Mouse (Mus musculus) adrenal gland, postnatal 0 days (tissue): ENCODE data around the gene Pmvk. TPM values are rescaled to one million over a fixed set of nuclear protein-coding genes. Genes with fewer than 3 reads are reported as not detected.

Source experiments
- polyA plus RNA-seq: library from polyadenylated mRNA; unstranded; fragments of >200 nt; fragmentation: Nextera tagmentation; extraction: Ambion mirVana; gene quantifications from 2 replicates; pipeline ENCODE4 v1.2.1, GENCODE M21; 2015

The Pmvk gene
- polyA plus RNA-seq = 28.5 and 31.1 TPM in 2 replicates

DNA sequence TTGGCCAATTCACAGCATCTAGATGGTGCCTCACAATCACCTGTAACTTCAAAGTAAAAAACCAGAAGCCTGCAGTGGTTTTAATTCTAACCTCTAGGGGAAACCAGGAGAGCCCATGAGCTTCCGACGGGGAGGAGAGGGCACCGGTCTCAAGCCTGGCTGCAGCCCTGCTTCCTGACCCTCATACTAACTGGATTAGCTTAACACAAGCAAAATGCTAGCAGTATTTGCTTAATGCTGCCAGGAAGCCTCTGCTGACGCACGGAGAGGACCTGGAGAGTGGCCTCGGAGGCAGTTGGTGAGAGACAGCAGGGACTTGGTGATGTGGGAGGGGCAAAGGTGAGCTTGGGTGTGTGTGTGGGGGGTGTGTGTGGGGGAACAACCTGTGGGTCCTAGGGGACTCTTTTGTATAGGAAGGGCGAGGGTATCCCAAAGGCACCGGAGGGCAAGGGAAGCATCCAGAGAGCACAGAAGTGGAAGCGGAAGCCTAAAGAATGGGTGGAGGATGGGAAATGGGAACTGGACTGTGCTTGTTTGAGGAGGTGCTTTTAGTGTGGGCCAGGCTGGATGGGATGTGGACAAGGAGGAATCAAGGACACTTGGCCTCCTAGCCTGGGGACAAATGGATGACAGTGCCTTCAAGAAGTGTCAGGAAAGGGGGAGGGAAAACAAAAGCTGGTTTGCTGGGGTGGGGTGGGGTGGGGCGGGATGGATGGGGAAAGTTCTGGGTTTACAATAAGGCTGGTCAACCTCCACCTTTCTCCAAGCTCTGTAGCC is at the start of gene Pmvk:
TSS of gene Pmvk (plus strand) at position 141 of the 777 bp plus-strand sequence.

DNA sequence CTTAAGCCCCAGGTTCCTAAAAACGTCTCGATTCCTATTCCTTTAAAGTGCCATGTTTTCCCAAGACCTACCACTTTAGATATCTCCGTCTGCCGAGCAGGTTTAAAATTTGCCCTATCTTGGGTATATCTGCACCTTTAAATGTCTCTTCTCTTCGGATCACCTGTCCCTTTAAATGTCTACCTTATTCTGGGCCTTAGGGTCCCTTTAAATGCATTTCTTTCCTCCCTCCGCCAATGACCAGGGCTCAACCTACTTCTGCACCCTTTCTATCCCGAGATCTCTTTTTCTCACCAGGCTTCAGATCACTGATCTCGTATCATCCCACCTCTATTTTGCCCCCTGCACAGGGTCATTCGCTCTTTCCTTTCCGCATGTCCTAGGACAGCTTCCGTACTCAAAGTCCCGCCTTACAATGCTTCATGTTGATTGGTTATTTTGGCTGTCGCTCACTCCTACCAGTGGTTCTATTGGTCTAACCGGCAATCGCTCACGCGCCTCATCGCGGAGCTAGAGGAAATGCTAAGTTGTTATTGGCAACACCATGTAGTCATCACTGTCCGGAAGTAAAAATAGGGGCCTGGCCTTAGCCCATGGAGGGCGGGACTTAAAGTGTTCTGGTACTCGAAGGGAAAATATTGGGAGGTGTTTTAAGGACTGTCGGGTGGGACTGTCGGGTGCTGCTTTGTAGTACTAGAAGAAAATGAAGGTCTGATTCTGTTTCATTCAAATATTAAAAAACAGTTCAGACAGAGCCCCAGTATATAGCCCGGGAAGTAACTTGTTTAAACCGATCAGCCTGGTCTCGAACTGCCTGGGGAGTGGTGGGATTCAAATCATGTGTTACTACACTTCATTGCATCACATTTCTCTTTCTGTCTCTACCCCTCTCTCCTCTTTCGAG is 42.6 kb upstream of the Pmvk start, which contains the start of gene Flad1:
TSS of gene Flad1 (minus strand) at position 381 of the 904 bp plus-strand sequence.

DNA sequence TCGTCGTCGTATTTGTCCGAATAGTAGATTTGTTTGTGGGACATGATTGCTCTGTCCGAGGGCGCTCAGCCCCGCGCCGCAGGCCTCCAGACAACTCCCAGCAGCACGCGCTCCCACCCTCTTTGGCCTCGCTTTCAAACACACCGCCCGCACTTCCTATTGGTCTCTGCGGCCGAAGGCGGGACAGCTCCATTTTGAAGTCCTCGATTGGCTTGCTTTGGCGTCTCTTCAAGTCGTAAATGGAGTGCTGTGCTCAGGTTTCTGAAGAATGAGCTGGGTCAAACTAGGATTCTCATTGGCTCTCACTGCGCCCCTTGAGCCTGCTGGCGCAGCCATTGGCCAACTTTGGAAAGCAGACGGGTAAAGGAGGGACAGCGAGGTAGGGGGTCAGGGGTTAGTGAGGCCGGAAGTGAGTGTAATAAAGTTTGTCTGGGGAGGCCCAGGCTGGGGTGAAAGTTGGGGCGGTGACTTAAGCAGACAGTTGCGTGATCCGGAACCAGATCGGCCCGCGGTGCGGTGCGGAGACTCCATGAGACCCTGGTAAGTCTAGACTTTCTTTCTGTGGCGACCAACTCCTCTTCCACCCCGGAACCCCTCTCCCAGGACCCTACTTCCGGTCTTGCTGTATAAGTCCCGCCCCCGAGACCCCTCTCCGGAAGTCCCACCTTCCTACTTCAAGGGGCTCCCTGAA is 36.0 kb upstream of the Pmvk start, which contains the start of the genes Cks1b and Shc1:
TSS of gene Cks1b (minus strand) at position 214 of the 691 bp plus-strand sequence.
TSS of gene Shc1 (plus strand) at position 274 of the 691 bp plus-strand sequence.

DNA sequence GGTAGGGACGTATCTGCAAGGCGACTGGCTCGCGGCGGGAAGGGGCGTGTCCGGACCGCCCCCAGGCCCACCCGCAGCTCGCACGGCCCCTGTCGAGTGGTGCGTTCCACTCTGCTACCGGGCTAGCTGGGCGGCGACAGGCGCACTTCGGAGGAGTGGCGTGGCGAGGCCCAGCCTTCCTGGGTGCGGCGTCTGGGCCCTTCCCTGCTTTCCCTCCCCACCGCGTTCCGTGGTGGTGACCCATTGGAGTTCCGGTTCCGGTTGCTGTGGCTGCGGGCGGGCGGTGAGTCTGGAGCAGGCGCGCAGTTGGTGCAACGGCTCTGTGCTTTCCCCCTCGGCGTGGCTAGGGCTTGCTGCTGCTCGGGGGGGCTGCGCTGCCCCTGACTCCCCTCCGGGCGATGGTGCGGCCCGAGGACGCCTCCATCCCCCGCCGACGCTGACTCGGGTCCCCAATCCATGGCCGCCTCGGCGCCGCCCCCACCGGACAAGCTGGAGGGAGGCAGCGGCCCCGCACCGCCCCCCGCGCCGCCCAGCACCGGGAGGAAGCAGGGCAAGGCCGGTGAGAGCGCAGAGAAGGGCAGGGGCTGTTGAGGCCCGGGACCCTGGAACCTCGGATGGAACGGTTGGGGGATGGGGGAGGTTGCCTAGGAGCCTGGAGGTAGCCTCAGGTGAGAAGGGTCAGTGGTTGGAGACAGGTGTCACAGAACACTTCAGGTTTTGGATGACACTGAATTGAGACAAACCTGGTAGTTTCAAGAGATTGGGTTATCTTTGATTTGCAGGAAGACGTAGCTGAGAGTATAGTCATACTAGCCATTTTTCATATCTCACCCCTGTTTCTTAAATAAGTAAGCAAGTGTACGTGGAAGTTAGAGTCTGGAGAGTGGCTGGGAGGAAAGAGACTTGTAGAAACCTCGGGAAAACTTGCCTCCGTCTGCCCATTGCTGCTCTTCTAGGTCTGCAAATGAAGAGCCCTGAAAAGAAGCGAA is 23.9 kb upstream of the Pmvk start, which contains the start of gene Pygo2:
TSS of gene Pygo2 (plus strand) at position 44 of the 989 bp plus-strand sequence.

DNA sequence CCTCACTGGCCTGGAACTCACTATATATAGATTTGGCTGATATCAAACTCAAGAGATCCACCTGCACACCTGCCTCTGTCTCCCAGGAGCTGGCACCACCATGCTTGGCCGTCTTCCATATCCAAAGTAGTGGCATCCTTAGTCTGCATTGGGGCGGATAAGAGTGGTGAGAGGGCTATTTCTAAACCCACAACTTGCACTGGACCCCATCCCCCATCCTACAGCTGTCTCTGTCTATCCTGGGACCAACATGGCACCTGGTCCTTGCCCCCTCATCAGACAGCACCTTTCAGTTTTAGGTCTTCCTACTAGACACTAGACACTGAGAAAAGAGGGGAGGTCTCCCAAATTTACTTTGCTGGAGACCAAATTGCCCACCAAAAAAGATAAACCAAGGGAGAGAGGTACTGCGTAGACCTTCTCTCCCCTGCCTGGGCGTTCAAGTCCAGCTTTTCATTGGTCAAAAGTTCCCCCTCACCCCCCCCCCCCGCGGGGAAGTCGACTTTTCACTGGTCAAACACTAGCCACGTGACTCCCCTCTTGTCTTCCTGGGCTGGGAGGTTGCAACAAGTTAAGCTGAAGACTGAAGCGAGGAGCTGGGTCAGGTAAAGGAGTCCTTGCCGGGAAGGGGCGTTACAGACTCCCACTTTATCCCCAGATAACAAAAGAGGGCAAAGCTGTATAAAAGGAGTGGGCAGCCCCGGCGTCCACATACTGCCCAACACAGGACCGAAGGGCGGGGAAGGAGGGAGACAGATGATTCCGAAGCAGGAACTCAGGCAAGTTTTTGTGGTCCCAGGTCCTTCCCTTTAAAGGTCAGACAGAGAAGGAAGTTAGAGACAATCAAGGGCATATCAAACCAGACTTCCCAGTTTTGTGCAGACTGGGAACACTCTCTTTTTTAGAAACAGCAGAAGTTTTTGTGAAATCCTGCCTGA is 17.9 kb upstream of the Pmvk start, which contains the start of gene Pbxip1:
TSS of gene Pbxip1 (plus strand) at position 531 of the 938 bp plus-strand sequence.

Other genes with a start within 250 kb of the Pmvk start
- 34.1 and 36.8 TPM in 2 replicates for gene Thbs3, start 239.4 kb upstream of the Pmvk start, polyA plus RNA-seq
- gene Mtx1, start 227.5 kb upstream of the Pmvk start, polyA plus RNA-seq = 176 and 209 TPM in 2 replicates
- gene Muc1, start 225.5 kb upstream of the Pmvk start, polyA plus RNA-seq = 0.90 and 0.91 TPM in 2 replicates
- 301 and 333 TPM in 2 replicates for gene Krtcap2, start 208.6 kb upstream of the Pmvk start, polyA plus RNA-seq
- gene Trim46, start 208.2 kb upstream of the Pmvk start, polyA plus RNA-seq = 2.4 and 7.3 TPM in 2 replicates
- 221 and 274 TPM in 2 replicates for gene Dpm3, start 195.2 kb upstream of the Pmvk start, polyA plus RNA-seq
- 111 and 136 TPM in 2 replicates for gene Slc50a1, start 184.0 kb upstream of the Pmvk start, polyA plus RNA-seq
- 24.9 and 28.6 TPM in 2 replicates for gene Efna1, start 173.4 kb upstream of the Pmvk start, polyA plus RNA-seq
- gene Efna3, start 131.6 kb upstream of the Pmvk start, polyA plus RNA-seq = 2.8 and 8.6 TPM in 2 replicates
- 4.9 and 6.7 TPM in 2 replicates for gene Efna4, start 116.5 kb upstream of the Pmvk start, polyA plus RNA-seq
- gene Adam15, start 104.5 kb upstream of the Pmvk start, polyA plus RNA-seq = 53.7 and 56.4 TPM in 2 replicates
- gene Dcst2, start 92.6 kb upstream of the Pmvk start, polyA plus RNA-seq = 0.07 and 0.13 TPM in 2 replicates
- 0.22 and 0.35 TPM in 2 replicates for gene Dcst1, start 89.3 kb upstream of the Pmvk start, polyA plus RNA-seq
- 1.8 and 3.6 TPM in 2 replicates for gene Zbtb7b, start 59.8 kb upstream of the Pmvk start, polyA plus RNA-seq
- gene Lenep, start 51.7 kb upstream of the Pmvk start, polyA plus RNA-seq = not detected in 2 replicates
- 14.7 and 24.0 TPM in 2 replicates for gene Flad1, start 42.7 kb upstream of the Pmvk start, polyA plus RNA-seq
- gene Cks1b, start 36.2 kb upstream of the Pmvk start, polyA plus RNA-seq = 213 and 238 TPM in 2 replicates
- gene Shc1, start 36.1 kb upstream of the Pmvk start, polyA plus RNA-seq = 85.7 and 99.5 TPM in 2 replicates
- gene Pygo2, start 24.3 kb upstream of the Pmvk start, polyA plus RNA-seq = 19.8 and 23.7 TPM in 2 replicates
- 26.9 and 45.2 TPM in 2 replicates for gene Pbxip1, start 17.8 kb upstream of the Pmvk start, polyA plus RNA-seq
- 2.1 TPM in 2 replicates for gene Kcnn3, start 65.6 kb downstream of the Pmvk start, polyA plus RNA-seq